Mouse (Mus musculus) limb, embryonic 12.5 days (tissue): ENCODE results near the gene Cfap298. TPM values are rescaled to one million over a fixed set of nuclear protein-coding genes. Genes with fewer than 3 reads are reported as not detected.

Source experiments
- ATAC-seq: fragments of 200-750 bp; cut with Nextera tagmentation; 2 replicates; pipeline ENCODE4 v1.8.0; 2017; ENCODE audit warnings: low read depth, moderate TSS enrichment; ENCODE audit not compliant: insufficient number of reproducible peaks, insufficient read depth, low FRiP score, low TSS enrichment
- H3K27ac ChIP-seq: fragments of 300-500 bp; sonication (generic); 2 replicates; pipeline ENCODE4 v1.5.1; 2016; ENCODE audit warnings: mild to moderate bottlenecking, moderate library complexity
- H3K27me3 ChIP-seq: fragments of 300-500 bp; sonication (generic); 2 replicates; pipeline ENCODE4 v1.6.1; 2016; ENCODE audit warnings: mild to moderate bottlenecking, moderate library complexity
- H3K36me3 ChIP-seq: fragments of 300-500 bp; sonication (generic); 2 replicates; pipeline ENCODE4 v1.6.1; 2016; ENCODE audit warnings: mild to moderate bottlenecking, moderate library complexity
- H3K4me1 ChIP-seq: fragments of 300-500 bp; sonication (generic); replicated peaks from 2 replicates; pipeline ENCODE4 v1.6.1; 2016
- H3K4me2 ChIP-seq: fragments of 300-500 bp; sonication (generic); 2 replicates; pipeline ENCODE4 v1.6.1; 2016; ENCODE audit warnings: mild to moderate bottlenecking, moderate library complexity
- H3K4me3 ChIP-seq: fragments of 300-500 bp; sonication (generic); replicated peaks from 2 replicates; pipeline ENCODE4 v1.5.1; 2016; ENCODE audit warnings: mild to moderate bottlenecking
- H3K9ac ChIP-seq: fragments of 300-500 bp; sonication (generic); replicated peaks from 2 replicates; pipeline ENCODE4 v1.6.1; 2016; ENCODE audit warnings: mild to moderate bottlenecking, moderate library complexity
- H3K9me3 ChIP-seq: fragments of 300-500 bp; sonication (generic); 2 replicates; pipeline ENCODE4 v1.6.1; 2016; ENCODE audit warnings: mild to moderate bottlenecking, moderate library complexity
- WGBS: fragments of 180-500 bp; shearing (Covaris S2); methylation state at CpG from one replicate; pipeline ENCODE4 v1.1.7; 2016; 5-methylcytosine and 5-hydroxymethylcytosine counted together
- polyA plus RNA-seq: library from polyadenylated mRNA; unstranded; fragments of >200 nt; fragmentation: Nextera tagmentation; extraction: Ambion mirVana; gene quantifications from 2 replicates; pipeline ENCODE4 v1.2.1, GENCODE M21; 2016

Gene Cfap298
- 31.6 and 40.8 TPM in 2 replicates for polyA plus RNA-seq

GRCm38 (mm10) chr16:90934687-90935328, at the start of gene Cfap298:
Gene Cfap298 (minus strand): TSS chr16:90935114.
- Histone ChIP-seq H3K9ac (peak within 1 kb of the TSS; percentile 64), H3K4me2 (peak within 1 kb of the TSS; percentile 77)

GRCm38 (mm10) chr16:90971004-90971403, 36.1 kb upstream of the Cfap298 start:
- no peaks in the 10 kb centered on the region for H3K4me1 ChIP-seq
- WGBS: 91% methylated on average over 6 of the region's 6 CpGs
- H3K4me2 ChIP-seq: no peak overlapping the region
- H3K9ac ChIP-seq: no peak overlapping the region
- H3K4me3 ChIP-seq: no peak overlapping the region
- peaks cover 21% of the 10 kb centered on the region for H3K36me3 ChIP-seq
- H3K27me3 ChIP-seq: no peaks in the 10 kb centered on the region
- H3K27ac ChIP-seq: no peak overlapping the region
- ATAC-seq: no peak
- no peaks in the 10 kb centered on the region for H3K9me3 ChIP-seq

More at GRCm38 (mm10) chr16:90934687-90935328, at the start of gene Cfap298:
- peak within 1 kb of the TSS; percentile 85 for H3K27ac ChIP-seq
- H3K4me1 ChIP-seq: peaks cover 3% of the 10 kb centered on the region; the same call in 1 of the 2 replicates
- no peaks in the 10 kb centered on the region for H3K9me3 ChIP-seq
- under 1% methylated on average over 56 of the region's 56 CpGs for WGBS
- peak within 1 kb of the TSS; percentile 62 for H3K4me3 ChIP-seq
- peak; percentile 95 for ATAC-seq
- H3K27me3 ChIP-seq: no peaks in the 10 kb centered on the region
- H3K36me3 ChIP-seq: peaks cover 13% of the 10 kb centered on the region

GRCm38 (mm10) chr16:90966241-90966640, 31.3 kb upstream of the Cfap298 start:
- Histone ChIP-seq H3K27ac (no peak overlapping the region), H3K9me3 (no peaks in the 10 kb centered on the region), H3K4me1 (no peaks in the 10 kb centered on the region), H3K36me3 (peaks cover 22% of the 10 kb centered on the region), H3K4me2 (no peak overlapping the region), H3K27me3 (no peaks in the 10 kb centered on the region), H3K4me3 (no peak overlapping the region), H3K9ac (no peak overlapping the region)
- 88% methylated on average over 4 of the region's 4 CpGs for WGBS
- ATAC-seq: no peak

- ATAC-seq: no peak
- H3K27me3 ChIP-seq: no peaks in the 10 kb centered on the region
- 93% methylated on average over 10 of the region's 10 CpGs for WGBS
- peaks cover 26% of the 10 kb centered on the region for H3K36me3 ChIP-seq
- no peaks in the 10 kb centered on the region for H3K9me3 ChIP-seq
- H3K4me1 ChIP-seq: no peaks in the 10 kb centered on the region
- H3K9ac ChIP-seq: no peak overlapping the region
- H3K4me2 ChIP-seq: no peak overlapping the region
- no peak overlapping the region for H3K27ac ChIP-seq
- no peak overlapping the region for H3K4me3 ChIP-seq
These were observed 29.4 kb upstream of the Cfap298 start for GRCm38 (mm10) chr16:90964302-90964701.

- no peak overlapping the region for H3K9ac ChIP-seq
- H3K27ac ChIP-seq: no peak overlapping the region
- peaks cover 26% of the 10 kb centered on the region for H3K36me3 ChIP-seq
- 87% methylated on average over 10 of the region's 10 CpGs for WGBS
- no peaks in the 10 kb centered on the region for H3K9me3 ChIP-seq
- no peak overlapping the region for H3K4me3 ChIP-seq
- no peak for ATAC-seq
- no peak overlapping the region for H3K4me2 ChIP-seq
- H3K4me1 ChIP-seq: no peaks in the 10 kb centered on the region
- no peaks in the 10 kb centered on the region for H3K27me3 ChIP-seq
These were observed 29.0 kb upstream of the Cfap298 start for GRCm38 (mm10) chr16:90963866-90964265.

- no peak for ATAC-seq
- H3K36me3 ChIP-seq: peaks cover 22% of the 10 kb centered on the region
- no peak overlapping the region for H3K9ac ChIP-seq
- H3K27ac ChIP-seq: no peak overlapping the region
- no peaks in the 10 kb centered on the region for H3K4me1 ChIP-seq
- no peak overlapping the region for H3K4me2 ChIP-seq
- no peak overlapping the region for H3K4me3 ChIP-seq
- no peaks in the 10 kb centered on the region for H3K9me3 ChIP-seq
- WGBS: 86% methylated on average over 4 of the region's 4 CpGs
- no peaks in the 10 kb centered on the region for H3K27me3 ChIP-seq
These were observed 28.3 kb upstream of the Cfap298 start for GRCm38 (mm10) chr16:90963231-90963630.

- H3K27ac ChIP-seq: no peak overlapping the region
- no peak overlapping the region for H3K4me2 ChIP-seq
- no peaks in the 10 kb centered on the region for H3K27me3 ChIP-seq
- peaks cover 17% of the 10 kb centered on the region for H3K36me3 ChIP-seq
- no peaks in the 10 kb centered on the region for H3K4me1 ChIP-seq
- ATAC-seq: no peak
- no peaks in the 10 kb centered on the region for H3K9me3 ChIP-seq
- WGBS: 85% methylated on average over 5 of the region's 5 CpGs
- no peak overlapping the region for H3K9ac ChIP-seq
- no peak overlapping the region for H3K4me3 ChIP-seq
These were observed 23.6 kb upstream of the Cfap298 start for GRCm38 (mm10) chr16:90958301-90959085.

GRCm38 (mm10) chr16:90955494-90955893, 20.6 kb upstream of the Cfap298 start:
- no peaks in the 10 kb centered on the region for H3K4me1 ChIP-seq
- H3K27me3 ChIP-seq: no peaks in the 10 kb centered on the region
- no peak for ATAC-seq
- H3K4me3 ChIP-seq: no peak overlapping the region
- H3K4me2 ChIP-seq: no peak overlapping the region
- peaks cover 35% of the 10 kb centered on the region for H3K36me3 ChIP-seq
- WGBS: 80% methylated on average over 6 of the region's 6 CpGs
- H3K27ac ChIP-seq: no peak overlapping the region
- H3K9ac ChIP-seq: no peak overlapping the region
- no peaks in the 10 kb centered on the region for H3K9me3 ChIP-seq

GRCm38 (mm10) chr16:90953770-90954169, 18.9 kb upstream of the Cfap298 start:
- Histone ChIP-seq H3K4me1 (no peaks in the 10 kb centered on the region), H3K27ac (no peak overlapping the region), H3K9me3 (no peaks in the 10 kb centered on the region), H3K27me3 (no peaks in the 10 kb centered on the region), H3K36me3 (peaks cover 33% of the 10 kb centered on the region), H3K4me3 (no peak overlapping the region), H3K9ac (no peak overlapping the region), H3K4me2 (no peak overlapping the region)
- no peak for ATAC-seq
- WGBS: 90% methylated on average over 6 of the region's 6 CpGs

- Histone ChIP-seq H3K4me1 (no peaks in the 10 kb centered on the region), H3K9ac (no peak overlapping the region), H3K4me3 (no peak overlapping the region), H3K4me2 (no peak overlapping the region), H3K36me3 (peaks cover 33% of the 10 kb centered on the region), H3K9me3 (no peaks in the 10 kb centered on the region), H3K27ac (no peak overlapping the region), H3K27me3 (no peaks in the 10 kb centered on the region)
- 91% methylated on average over 9 of the region's 9 CpGs for WGBS
- no peak for ATAC-seq
These were observed 18.2 kb upstream of the Cfap298 start for GRCm38 (mm10) chr16:90953147-90953546.

- Histone ChIP-seq H3K27me3 (no peaks in the 10 kb centered on the region), H3K27ac (no peak overlapping the region), H3K4me2 (no peak overlapping the region), H3K4me3 (no peak overlapping the region), H3K4me1 (no peaks in the 10 kb centered on the region), H3K9ac (no peak overlapping the region), H3K9me3 (no peaks in the 10 kb centered on the region), H3K36me3 (peaks cover 38% of the 10 kb centered on the region)
- WGBS: 53% methylated on average over 17 of the region's 17 CpGs
- no peak for ATAC-seq
These were observed 15.5 kb upstream of the Cfap298 start for GRCm38 (mm10) chr16:90950354-90950963.
